Mouse (Mus musculus) frontal cortex, adult (tissue): Measurements from ENCODE around the gene Kif3a.

Experiments
- ATAC-seq: cut with Nextera tagmentation; 2 replicates; pipeline ENCODE4 v1.9.2; 2017; ENCODE audit warnings: mild to moderate bottlenecking, moderate library complexity, mixed read lengths; ENCODE audit not compliant: low TSS enrichment

Kif3a gene

DNA sequence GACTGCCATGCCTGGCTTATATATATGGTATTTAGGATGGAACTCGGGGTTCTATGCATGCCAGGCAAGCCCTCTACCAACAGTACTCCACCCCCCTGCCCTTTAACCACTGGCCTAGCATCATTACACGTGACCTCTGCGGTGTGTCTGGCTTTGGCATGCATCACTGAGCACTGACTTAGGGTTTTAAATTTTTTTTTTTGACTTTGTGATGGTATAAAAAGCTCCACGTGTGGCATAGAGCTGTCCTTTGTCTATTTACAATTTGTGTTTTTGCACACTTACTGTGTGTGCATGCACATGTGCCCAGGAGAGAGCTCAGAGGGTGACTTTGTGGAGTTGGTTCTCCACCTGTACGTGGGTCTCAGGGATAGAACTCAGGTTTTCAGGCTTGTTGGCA, 76.8 kb downstream of the Kif3a start:
- no peak for ATAC-seq

DNA sequence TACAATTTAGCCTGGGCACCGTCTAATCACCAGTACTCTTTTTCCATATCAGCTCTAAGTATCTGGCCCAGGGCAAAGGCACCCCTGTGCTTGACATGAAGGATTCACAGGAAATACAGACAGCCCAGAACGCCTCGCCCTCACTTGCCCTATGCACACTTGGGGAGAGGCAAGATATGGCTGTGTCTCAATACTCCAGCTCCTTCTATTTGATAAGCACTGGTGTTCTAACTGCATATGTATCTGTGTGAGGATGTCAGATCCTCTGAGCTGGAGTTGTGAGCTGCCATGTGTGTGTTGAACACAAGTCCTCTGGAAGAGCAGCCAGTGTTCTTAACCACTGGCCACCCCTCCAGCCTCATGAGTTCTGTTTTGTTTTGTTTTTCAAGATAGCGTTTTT, 84.3 kb downstream of the Kif3a start:
- no peak for ATAC-seq
